Mouse (Mus musculus) right cerebral cortex, postnatal 25 days (tissue): ENCODE data around the gene Aqp11.

Source experiments
- DNase-seq: peaks from one replicate; pipeline ENCODE4 v3.0.0; 2022

The Aqp11 gene

GRCm38 (mm10) chr7:97747176-97747707 lies 9.2 kb upstream of the Aqp11 start:
- no peak for DNase-seq

- no peak for DNase-seq
These were observed 7.2 kb upstream of the Aqp11 start for GRCm38 (mm10) chr7:97745299-97745698.

- no peak for DNase-seq
These were observed 3.7 kb upstream of the Aqp11 start for GRCm38 (mm10) chr7:97741756-97742291.

DNA sequence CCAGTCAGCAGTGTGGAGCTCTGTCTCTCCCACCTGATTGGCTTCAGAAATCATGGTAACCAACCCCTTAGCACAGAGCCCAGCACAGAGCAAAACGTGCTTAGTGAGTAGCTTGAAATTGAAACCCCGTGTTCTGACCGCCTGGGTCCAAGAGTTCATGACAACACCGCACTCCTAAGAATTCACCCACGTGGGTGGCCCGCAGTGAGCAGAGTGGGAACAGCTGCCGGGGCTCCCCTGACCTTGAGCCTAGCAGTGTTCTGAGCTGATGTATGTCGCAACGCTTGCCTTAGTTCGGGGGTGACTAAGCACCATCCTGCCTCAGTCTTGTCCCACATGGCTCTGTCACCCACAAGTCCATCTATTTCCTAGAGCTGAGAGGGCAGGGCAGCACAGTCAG lies 2.9 kb upstream of the Aqp11 start:
- no peak for DNase-seq

GRCm38 (mm10) chr7:97737256-97737637 lies 842 bp downstream of the Aqp11 start:
- DNase-seq = no peak

- no peak for DNase-seq
These were observed 2.1 kb downstream of the Aqp11 start for GRCm38 (mm10) chr7:97735886-97736420.

DNA sequence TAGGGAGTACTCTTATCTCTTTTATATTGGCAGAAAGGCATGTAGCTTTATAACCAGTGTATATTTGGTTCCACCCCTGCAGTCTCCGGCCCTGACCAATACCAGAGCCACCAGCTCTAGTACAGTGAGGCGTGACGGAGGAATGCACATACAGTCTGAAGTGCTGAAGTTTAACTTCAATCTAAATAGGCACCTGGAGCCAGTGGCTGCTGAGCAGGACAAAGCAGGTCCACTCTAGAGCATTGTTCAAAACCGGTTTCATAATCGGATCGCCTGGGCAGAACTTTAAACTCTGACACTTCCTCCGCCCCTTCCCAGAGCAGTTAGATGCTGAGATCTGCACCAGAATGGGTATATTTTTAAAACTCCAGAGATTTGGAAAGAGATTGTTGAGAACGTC lies 3.1 kb downstream of the Aqp11 start:
- DNase-seq = no peak

DNA sequence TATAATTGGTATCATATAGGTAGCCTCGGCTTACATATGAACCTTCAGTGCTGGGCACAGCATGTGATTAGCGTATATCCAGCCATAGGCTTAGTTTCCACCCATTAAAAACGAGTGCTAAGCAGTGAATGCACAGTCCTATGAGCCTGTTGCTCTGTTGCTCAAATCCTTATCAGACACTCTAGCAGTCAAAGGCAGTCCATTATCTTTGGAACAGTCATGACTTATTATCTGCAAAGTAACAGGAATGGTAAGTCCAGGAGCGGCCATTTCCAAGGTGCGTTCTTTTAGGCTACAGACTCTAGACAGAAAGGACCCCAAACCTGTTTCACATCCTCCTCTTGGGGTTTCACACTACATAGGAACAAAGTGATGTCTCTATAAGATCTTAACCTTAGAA lies 4.5 kb downstream of the Aqp11 start:
- DNase-seq = no peak

DNA sequence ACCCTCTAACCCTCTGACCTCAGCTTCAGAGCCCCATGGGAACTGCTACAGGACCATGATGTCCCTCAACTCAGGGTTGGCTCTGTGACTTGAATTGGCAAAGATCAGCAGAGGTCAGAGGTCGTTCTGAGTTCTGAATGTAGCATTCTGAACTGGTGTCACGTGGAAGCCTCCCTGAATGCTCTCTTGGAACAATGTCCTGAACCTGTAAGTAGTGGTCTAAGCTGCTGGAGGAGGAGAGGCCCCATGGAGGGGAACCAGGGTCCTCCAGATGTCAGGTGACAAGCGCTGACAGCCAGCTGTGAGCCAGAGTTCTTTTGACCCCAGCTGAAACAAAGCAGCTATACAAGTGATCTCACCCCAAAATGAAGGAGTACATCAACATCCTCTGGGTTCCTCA lies 7.7 kb downstream of the Aqp11 start:
- no peak for DNase-seq

DNA sequence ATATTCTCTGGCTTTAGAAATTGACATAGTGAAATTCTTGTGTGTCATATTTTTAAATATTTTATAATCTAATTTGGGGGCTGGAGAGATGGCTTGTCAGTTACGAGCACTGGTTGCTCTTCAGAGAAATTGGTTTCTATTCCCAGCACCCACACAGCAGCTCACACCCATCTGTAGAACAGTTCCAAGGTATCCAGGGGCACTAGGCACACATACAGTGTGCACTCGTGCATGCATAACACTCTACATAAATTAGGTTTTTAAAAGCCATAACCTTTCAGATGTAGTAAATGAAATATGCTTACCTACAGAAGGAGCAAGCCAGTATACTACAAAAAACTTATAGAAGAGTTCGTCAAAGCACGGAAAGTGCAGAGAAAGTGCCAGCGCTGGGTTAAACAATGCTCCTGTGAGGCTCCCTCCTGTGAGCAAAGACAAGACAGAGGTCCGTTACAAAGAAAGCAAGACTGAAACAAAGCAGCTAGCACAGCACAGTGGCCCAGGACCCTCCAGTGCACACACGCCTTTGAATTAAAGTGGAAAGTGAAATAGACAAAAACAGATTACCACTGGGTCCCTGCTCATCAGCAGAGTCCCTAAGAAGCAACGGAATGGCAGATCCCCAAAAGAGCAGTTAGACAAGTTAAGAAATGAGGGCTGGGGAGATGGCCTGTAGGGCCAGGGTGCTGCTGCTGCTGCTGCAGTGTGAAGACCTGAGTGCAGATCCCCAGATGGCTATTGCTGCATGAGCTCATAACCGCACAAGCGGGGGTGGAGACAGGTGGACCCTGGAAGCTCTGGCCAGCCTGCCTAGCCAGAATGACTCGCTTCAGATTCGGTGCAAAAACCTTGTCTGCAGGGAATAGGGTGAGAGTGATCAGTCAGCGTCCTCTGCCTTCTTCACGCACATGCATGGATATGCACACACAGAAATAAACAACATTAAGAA lies 9.1 kb downstream of the Aqp11 start:
- DNase-seq = no peak

DNA sequence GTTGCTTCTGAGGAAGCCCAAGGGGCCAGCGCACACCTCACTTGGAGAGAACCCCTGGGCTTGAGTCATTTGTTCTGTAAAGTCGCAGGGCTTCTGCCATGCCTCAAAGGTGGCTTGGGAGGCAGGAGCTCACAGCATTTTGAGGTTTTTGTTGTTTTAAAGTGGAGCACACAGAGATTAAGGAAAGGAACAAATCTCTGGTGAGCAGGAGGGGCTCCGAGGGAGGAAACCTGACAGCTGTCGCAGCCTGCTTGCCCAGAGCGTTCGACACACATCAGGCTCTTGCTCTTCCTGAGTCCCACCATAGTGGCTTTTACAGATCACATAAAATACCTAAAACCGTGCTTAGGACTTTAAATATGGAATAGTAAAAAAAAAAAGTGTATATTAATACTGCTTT lies 11.3 kb downstream of the Aqp11 start:
- DNase-seq = no peak

DNA sequence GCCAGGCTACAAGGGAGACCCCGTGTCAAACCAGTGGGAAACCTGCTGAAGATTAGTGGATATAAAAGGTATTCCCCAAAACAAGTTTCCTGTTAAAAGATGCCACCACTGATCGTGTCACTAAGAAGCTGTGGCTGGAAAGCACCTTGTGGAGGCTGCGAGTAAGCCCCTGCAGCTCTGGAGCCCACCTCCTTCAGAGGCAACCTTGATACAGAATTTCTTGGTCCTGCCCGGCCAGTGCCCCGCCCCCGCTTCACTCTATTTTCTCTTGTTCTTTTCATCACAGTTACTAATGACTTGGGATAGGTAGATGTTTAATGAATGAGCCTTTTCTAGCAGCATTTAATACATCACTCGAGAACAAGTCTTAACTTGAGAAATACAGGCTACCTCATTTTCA lies 12.0 kb downstream of the Aqp11 start:
- DNase-seq = no peak

GRCm38 (mm10) chr7:97725401-97725800 lies 12.7 kb downstream of the Aqp11 start:
- no peak for DNase-seq

DNA sequence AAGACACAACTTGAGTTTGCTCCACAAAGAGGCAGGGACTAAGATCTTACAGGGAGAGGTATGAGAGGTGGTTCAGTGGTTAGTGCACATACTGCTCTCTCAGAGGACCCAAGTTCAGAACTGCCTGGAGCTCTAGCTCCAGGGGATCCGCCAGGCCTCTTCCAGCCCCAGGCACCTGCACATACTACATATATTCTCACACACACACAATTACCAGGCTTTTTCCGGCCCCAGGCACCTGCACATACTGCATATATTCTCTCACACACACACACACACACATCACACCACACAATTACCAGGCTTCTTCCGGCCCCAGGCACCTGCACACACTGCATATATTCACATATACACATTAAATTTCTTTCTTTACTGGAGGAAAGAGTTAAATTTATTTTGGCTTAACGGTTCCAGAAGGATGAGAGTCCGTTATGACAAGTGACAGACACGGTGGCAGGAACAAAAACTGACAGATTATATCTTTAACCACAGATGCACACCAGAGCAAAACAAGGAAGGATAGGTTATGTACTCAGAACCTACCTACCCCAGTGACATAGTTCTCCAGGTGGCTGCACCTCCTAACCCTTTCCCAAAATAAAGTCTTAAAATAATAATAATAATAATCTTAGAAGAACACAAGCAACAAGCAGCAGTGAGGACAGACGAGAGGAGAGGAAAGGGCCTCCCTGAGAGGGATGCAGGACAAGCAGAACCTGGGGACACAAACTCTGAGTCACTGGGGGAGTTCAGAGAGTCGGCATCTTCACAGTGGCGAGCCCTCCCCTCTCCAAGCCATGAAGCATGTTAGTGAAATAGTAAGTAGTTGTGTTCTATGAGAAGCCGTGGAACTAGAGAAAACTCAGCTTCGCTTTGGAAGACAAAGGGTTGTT lies 14.2 kb downstream of the Aqp11 start:
- DNase-seq = no peak

- DNase-seq = no peak
These were observed 15.7 kb downstream of the Aqp11 start for GRCm38 (mm10) chr7:97722278-97722918.

DNA sequence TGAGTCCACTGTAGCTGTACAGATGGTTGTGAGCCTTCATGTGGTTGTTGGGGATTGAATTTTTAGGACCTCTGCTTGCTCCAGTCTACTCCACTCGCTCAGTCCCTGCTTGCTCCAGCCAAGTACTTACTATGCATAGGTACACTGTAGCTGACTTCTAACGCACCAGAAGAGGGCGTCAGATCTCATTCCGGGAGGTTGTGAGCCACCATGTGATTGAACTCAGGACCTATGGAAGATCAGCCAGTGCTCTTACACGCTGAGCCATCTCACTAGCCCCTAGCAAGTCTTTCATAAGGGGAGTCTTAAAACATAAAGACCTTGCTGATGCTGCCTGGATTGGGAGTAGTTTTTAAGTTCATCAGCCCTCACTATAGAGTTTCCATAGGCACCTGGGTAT lies 18.0 kb downstream of the Aqp11 start:
- DNase-seq = no peak

DNA sequence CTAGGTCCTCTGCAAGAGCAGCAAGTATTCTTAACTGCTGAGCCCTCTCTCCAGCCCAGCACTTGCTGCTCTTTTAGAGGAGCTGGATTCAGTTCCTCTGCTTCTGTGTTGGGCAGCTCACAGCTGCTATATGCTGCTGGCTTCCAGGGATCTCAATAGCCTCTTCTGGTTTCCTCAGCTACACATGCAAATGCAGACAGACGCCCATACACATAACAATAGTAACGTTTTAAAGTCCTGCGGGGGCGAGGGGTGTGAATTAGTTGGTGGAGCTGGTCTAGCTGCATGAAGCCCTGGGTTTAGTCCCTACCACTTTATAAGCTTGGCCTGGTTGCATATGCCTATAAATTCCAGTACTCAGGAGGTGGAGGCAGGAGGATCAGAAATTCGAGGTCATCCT lies 19.0 kb downstream of the Aqp11 start:
- DNase-seq = no peak

DNA sequence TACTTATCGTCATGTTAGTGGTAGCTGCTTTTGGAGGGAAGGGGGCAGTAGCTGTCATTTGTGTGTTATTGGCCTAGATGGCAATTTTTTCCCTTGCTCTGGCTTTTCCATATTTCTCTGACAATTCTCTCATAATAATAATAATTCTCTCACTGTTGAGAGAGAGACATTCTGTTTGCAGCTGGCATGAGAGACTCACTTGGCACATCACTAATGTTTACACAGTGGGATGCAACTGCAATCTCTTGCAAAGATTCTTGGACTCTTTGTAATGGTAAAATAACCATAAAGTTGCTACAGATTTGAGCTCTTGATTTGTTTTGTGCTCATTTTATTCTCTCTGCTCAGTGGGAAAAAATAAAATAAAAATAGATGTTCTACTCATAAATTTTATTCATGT lies 20.8 kb downstream of the Aqp11 start:
- no peak for DNase-seq

GRCm38 (mm10) chr7:97714651-97715050 lies 23.4 kb downstream of the Aqp11 start:
- DNase-seq = no peak

DNA sequence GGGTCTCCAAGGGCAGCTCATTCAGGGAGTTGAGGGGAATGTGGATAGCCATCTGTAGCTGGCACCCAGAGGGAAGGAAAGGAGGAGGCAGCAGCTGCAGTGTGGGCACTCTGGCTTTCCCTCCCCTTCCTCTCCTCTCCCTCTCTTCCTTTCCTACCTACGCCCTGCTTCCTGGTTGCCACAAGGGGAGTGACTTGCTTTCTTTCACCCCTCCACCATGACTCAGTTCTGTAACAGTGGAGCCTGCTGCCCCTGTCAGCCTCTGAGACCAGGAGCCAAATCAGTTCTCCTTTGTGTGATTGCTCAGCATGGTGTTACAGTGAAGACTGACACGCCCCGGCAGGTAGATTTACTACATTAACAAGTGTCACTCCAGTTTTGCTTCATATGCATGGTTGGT lies 28.9 kb downstream of the Aqp11 start:
- DNase-seq = no peak

DNA sequence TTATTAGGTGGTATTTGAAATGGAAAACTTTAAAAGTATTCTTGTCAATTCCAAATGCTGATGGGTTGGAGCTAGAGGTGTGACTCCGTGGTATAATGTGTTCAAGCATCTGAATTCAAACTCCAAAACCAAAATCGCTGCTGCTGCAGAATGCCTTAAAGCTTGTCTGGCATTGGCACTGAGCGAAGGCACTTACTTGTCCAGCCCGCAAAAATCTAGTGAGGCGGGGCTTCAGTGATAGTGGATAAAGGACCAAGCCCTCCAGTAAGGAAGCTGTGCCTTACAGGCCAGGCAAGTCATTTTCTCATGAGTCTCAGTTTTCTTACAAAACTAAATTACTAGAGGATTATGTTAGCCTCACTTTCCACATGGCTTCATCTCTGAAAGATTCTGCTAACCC lies 30.3 kb downstream of the Aqp11 start:
- no peak for DNase-seq

GRCm38 (mm10) chr7:97707123-97707522 lies 31.0 kb downstream of the Aqp11 start:
- no peak for DNase-seq

DNA sequence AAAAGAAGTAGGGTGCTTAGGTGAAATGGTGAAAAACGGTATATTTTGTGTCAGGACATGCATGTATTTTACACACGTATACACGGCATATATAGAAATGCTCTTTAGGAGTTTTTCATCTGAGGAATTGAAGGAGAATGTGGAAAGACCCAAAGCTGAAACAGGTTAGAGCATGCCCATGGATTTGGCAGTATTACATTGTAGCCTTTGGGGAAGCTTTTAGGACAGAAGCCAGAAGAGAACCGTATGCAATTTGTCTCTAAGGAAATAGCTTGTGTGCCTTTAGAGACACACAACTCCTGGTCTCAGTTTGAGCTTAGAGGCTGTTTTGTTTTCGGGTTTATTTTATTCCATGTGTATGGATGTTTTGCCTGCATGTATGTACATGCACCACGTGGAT lies 37.0 kb downstream of the Aqp11 start:
- DNase-seq = no peak
